Mouse (Mus musculus): ENCODE data around the gene Nrg4. TPM values are rescaled to one million over a fixed set of nuclear protein-coding genes. Genes with fewer than 3 reads are reported as not detected.

Nrg4 gene
- total RNA-seq (2022) = under 1 TPM in 3 of 4 experiments, not detected in 1; 0.33 to 0.93 (median 0.65) TPM

DNA sequence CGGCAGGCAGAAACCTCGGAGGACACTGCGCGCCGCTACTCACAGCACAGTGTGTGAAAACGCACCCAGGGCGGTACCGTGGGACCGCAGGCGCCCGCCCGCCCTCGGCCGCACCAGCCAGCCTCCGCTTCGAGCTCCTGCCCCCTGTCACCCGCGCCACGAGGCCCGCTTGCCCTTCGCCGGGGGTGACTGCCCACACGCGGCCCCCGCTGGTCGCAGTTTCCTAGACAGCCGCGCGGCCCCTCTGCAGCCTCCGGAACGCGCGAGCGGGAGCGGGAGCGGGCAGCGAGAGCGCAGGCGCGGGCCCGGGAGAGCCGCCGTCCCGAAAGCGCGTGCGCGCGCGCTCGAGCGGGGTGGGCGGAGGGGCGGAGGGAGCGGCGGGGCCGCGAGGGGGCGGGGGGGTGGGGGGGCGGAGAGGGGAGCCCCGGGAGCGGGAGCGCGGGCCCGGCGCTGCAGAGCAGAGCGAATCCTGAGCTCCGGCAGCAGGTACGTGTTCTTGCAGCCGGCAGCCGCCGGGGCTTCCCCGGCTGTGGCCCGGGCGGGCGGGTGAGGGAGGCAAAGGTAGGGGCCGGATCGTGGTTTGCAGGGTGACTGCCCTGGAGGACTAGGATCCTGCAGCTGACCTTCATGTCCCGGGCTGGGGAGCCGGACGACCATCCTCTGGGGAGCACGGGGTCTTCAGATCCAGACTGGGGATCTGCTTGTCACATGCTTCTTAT lies at the start of gene Nrg4, which contains the start of gene Tmem266:
TSS of gene Nrg4 (minus strand) at position 330 of the 719 bp plus-strand sequence.
TSS of gene Tmem266 (plus strand) at position 399 of the 719 bp plus-strand sequence.
- DNase-seq (ENCODE audit: low spot score in 2 of 2) = peak; percentile 29 to 63

DNA sequence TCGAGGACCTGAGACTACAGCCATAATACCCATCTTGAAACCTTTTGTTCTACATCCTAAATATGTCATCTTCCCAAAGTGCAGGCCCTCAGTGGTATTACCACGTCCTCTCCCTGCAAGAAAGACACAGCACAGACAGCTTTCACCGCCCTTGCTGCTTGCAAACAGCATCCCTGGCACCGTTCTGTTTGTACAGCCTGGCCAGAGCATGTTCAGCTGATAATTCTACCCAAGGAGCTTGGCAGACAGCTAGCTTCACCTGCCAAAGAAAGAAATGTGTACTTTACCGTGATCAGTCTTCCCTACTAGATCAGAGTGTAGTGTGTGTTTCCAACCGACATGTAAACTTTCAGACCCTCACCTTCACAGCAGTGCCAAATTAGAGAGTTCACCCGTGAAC lies 45.3 kb upstream of the Nrg4 start:
- no peak for DNase-seq (ENCODE audit: low spot score in 2 of 2)

DNA sequence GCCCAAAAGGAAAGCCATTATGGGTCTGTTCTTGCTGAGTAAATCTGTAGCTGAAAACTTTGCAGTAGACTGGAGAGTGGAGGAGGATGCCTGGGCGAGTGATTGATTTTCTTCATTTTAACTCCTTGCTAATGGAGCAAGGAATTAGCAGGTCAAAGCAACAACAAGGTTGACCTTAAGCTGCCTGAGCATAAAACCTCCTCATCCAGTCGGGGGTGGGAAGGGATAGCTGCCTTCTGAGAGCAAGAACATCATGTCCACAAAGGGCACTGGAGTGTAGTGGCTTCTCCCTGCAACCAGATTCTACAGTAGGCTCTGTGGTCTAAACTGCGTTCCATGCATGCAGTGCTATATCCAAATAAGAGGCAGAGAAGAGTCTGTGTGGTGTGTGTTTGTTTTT lies 41.4 kb upstream of the Nrg4 start:
- no peak for DNase-seq (ENCODE audit: low spot score in 2 of 2)

DNA sequence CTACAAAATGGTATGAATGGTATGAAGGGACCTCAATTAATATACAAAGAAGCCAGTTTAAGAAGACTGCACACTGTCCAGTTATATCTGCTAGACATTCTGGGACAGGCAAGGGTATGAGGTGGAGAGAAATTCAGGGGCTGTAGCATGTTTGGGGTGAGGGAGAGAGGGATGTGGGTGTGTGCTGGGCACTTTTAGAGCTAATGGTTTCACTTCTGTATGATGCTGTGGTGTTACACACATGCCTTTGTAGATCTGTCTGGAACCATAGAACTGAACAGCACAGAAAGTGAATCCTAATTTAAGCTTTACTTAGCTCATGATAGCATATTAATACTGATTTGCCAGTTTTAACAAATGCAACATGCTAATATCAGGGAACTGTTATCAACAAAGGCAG lies 37.1 kb upstream of the Nrg4 start:
- no peak for DNase-seq (ENCODE audit: low spot score in 2 of 2)

DNA sequence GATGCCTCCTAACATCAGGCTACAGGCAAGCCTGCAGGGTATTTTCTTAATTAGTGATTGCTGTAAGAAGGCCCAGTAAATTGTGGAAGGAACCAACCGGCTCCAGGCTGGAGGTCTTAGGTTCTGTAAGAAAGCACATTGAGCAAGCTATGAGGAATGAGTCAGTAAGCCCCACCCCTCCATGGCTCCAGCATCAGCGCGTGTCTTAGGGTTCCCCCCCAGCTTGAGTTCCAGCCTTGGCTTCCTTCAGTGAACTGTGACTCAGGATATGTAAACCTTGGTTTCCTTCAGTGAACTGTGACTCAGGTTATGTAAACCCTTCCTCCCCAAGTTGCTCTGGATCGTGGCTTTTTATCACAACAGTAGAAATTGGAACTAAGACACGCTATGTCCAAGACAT lies 35.3 kb upstream of the Nrg4 start:
- no peak for DNase-seq (ENCODE audit: low spot score in 2 of 2)

DNA sequence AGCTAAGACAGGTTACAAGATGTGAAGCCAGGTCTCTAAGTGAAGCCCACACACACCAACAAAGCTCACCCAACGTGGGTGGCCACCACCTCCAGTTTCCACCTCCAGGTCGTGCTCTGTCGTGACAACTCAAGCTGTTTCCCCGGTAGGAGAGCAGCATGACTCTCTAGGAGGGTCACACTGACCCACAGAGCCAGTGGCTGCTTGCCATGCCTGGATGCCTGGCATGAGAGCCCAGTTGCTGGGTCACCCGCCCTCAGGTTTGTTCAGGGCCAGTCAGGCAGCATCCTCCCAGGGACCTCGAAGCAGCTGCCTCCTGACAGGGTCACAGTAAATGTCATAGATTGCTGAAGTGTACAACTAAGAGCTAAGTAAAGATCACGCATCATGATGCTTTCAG lies 34.2 kb upstream of the Nrg4 start:
- no peak for DNase-seq (ENCODE audit: low spot score in 2 of 2)

DNA sequence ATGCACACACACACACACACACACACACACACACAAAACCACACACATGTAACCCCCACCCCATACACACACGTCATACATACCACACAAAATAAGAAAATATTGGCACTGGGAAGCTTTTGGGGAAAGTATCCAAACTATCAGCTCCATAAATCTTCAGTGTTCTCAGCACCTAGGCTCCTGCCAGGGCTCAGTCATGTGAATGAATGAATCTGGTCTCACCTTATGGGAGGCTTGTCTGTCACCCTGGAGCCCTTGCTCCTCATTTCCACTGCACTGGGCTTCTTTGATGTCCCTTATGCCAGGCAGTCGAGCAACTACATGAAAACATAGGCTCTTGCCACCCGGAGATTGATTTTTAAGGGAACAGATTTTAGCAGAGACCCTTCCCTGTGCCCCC lies 33.7 kb upstream of the Nrg4 start:
- DNase-seq (ENCODE audit: low spot score in 2 of 2) = no peak

DNA sequence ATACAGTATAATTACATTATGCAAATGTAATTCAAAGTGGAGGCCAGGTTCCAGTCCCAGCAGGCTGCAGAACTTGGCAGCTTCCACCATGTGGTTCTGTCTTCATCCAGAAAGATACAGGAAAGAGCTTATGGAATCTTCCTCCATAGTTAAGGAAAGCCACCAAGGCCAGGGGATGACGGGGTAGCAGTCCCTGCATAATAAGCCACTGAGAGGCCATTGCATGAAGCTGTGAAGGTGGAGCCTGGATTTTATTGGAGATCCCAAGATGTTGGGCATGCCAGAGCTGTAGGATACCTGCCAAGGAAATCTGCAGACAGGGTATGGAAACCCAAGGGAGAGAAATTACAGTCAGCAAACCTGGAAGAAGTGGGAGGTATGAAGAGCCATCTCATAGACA lies 30.5 kb upstream of the Nrg4 start:
- no peak for DNase-seq (ENCODE audit: low spot score in 2 of 2)

DNA sequence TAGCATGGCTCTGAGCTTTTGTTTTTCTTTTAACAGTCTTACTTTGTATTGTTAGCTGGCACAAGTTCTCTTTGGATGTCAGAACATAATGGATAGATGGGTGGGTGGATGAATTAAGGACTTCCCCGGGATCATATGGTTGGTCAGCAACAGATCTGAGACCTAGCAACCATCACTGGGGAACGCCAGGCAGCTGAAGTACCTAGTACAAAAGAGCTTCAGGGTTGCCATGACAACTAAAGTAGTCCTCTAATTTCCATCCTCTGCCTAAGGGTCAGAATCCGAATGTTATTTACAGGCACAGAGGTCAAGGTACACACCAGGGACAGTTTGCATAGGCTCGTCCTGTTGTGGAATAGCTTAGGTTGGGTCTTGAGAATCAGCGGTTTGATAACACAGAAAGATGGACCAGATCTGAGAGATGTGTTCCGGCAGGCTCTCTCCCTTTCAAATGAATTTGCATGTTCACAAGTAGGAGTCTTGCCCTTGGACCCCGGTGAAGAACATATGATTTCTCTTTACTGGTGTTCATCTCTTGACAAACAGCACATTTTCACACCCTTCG lies 28.7 kb upstream of the Nrg4 start:
- DNase-seq (ENCODE audit: low spot score in 2 of 2) = no peak

DNA sequence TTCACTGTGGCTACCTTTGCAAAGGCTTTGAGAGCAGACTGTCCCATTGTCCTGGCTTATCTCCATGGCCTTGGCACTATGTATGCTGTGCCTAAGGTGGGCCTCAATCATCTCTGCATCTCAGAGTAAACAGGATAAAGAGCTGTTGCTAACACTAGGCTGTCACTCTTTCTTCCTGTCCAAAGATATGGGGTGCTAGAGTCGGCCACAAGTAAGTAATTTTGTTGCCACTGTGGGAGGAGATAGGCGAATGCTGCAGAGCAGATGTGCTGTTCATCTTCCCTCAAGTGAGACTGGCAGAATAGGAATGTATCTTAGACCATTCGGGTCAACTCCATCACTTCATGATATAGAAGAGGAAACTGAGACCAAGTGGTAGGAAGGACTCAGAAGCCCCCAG lies 28.0 kb upstream of the Nrg4 start:
- DNase-seq (ENCODE audit: low spot score in 2 of 2) = no peak

DNA sequence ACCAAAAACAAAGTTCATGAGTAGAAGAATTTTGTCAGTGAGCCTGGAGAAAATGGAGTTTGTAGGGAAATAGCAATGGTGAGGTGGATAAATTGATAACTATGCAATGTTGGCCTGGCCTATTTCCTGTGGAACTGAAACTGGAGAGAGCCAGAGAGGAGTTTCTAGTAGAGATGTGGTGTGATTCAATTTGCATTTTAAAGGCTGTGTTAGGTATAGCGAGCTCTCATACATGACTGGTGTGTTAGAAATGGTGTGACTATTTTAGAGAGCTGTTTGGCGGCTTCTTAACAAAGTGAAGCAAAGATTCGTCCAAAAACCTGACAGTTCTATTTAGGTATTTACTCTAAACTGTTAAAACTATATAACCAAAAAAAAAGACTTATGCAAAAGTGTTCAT lies 22.0 kb upstream of the Nrg4 start:
- DNase-seq (ENCODE audit: low spot score in 2 of 2) = no peak

DNA sequence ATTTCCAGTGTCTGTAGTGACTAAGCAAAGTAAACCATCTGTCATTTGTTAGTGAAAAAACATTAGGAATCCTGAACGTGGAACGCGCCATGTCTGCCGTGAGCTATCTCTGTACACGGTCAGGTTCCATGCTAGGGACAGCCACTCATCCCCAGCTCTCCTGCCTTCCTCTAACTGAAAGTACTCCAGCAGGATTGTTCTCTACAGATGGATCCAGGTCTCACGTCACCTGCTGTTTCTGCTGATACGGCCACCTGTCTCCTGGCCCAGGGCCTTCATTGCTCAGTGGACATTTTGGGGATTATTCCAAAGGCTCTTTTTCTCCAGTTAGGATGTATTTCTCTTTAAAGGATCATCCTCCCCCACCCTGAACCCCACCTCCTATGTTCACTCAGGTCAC lies 18.7 kb upstream of the Nrg4 start:
- DNase-seq (ENCODE audit: low spot score in 2 of 2) = no peak

DNA sequence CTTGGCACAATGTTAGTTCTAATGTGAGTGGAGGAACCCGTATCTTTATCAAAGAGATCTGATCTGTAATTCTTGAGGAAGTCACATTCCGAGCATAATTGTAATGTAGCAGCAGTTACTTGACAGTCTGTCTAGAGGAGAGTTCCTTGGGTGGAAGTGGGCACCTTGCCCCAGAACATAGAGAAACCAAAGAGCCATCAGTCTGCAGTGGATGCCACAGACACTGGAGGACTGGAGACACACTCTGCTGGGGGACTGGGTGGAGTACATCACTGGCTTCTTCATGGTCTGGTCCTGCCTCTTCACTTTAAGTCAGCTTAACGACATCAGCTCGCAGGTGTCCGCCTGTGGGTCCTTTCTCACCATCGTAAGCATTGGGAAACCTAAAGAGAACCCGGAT lies 17.5 kb upstream of the Nrg4 start:
- no peak for DNase-seq (ENCODE audit: low spot score in 2 of 2)

DNA sequence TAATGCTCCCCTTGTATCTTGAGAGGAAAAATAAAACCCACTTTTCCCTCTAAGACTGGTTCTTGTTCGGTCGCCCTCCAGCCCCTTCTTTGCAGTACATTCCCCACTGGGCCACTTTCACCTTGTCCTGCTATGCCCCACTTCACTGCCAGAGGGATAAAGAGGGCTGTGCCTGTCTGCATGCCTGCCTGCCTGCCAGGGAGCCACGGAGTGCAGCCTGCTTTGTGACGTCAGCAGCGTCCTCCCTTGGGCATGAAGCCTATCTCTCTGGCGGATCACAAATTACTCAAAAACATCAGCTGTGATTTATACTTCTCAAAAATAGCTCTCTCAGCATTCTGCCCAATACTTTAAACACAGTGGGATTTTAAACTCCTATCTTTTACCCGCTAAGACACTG lies 6.3 kb upstream of the Nrg4 start:
- DNase-seq (ENCODE audit: low spot score in 2 of 2) = peak; percentile 26 to 31

DNA sequence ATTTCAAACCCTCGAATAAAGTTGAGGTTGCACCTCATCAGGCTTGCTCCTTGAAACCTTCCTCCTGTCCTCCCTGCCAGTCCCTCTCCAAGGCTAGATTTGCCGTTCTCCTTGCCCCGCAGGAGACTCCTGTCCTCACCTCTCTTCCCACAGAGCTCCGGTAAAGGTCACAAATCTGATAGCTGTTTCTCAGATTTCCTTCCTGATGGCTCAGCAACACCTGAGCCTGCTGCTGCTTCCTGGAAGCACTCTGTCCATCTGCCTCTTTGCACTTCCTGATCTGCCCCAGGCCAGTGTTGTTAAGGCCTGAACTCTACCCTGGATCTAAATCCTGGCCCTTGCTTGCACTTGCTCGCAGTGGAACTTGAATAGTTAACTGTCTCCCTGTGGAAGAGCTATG lies 5.8 kb upstream of the Nrg4 start:
- no peak for DNase-seq (ENCODE audit: low spot score in 2 of 2)

DNA sequence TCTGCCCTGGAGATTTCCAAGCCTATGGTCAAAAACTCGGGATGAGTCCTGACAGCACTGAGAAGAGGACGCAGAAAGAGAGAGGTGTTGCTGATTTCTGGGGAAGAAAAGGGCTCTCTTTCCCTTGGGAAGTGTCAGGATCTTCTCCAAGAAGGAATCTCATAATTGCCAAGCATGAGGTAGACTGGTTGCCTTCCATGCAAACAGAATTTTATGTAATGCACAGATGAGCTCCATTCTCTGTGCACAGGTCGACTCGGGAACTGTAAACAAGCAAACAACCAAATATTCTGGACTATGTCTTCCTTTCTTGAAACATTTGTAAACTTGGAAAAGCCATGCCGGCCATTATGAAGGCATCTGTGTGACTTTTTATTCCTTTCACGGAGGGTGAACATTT lies 2.8 kb upstream of the Nrg4 start:
- no peak for DNase-seq (ENCODE audit: low spot score in 2 of 2)

DNA sequence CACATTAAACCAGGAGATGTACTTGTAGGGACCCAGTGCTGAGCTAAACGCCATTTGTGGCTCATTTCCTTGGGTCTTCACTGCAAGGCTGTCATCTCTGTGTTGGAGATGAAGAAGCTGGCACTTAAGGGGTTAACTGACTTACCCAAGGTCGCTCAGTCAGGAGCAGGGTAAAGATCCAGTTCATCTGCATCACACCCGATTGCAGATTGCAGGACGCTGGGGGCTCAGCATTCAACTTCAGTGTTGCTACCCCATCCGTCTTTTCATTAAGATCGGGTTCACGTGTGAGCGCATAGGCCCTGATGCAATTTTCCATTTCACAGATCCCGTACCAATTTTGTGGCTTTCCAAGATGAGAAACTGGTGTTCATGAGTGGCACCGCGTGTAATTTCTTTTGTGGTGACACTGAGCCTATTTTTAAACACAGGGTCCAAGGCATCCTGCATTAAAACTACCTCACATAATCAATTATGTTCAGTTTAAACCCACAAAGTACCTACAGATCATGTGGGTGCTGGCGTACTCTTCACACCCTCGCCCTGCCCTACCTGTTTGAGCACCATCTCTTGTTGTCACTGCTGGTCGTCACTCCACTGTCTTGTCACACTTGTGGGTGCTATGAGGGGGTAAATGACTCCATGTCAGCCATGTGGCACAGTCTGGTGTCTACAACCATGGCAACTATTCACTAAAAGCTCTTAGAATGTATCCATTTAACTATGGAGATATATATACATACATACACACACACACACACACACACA lies 1.7 kb upstream of the Nrg4 start:
- DNase-seq (ENCODE audit: low spot score in 2 of 2) = no peak

DNA sequence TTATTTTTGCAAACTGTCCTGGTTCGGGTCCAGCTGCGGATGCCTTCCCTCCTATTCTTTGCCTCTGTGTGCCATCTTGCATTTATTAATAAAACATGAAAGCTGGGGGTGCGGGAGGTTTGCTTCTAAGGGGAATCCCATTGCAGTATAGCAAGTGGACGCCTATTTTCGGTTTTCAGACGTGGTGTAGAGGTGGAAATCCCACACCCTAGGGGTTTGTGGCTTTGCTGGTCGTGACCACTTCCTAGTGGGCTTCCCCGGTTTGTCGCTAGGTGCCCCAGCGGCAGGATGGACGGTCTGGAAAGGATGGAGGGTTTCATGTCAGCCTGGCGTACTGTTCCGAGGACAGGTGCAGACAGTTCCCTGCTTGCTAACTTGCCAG lies 581 bp upstream of the Nrg4 start:
- peak in 1 of 2 experiments; percentile 23 for DNase-seq (ENCODE audit: low spot score in 2 of 2)

DNA sequence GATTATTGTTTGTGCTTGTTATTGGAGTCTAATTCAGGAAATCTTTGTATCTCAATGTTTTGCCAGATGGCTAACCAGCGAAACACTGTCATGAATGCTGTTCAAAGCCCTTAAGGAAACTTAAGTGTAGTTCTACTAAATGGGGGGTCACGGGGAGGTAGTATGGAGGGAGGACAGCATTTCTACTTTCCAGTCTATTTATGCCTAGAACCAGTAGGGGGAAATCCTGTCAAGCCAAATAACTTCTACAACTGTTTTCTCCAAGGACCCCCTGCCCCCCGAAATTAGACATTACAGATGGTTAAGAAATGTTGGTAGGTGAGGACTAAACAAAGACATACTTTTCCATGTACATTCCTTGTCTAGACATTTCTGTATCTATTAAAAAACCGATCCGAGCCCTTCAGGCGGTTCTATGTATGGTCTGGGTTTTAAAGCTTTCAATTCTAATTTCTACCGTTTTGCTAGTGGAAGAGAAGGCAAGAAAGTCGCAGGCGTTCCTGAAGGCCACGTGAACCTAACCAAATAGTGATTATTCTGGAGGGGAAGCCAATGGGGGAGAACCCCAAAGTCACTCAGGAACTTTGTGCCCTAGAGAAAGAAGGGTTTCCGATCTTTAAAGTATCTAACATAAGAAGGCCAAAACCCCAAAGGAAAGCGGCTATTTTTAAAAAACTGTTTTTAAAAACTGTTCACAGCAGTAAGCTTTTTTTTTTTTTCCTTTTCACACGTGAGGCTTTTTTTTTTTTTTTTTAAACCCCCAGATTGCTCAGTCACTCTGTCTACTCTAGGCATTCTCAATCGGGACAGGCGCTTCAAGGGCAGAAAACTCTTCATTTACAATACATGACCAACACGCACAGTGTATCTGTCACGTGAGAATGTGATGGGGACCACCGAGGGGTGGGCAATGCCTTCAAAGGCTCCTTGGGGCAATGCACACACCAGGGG lies 805 bp downstream of the Nrg4 start:
- no peak for DNase-seq (ENCODE audit: low spot score in 2 of 2)

DNA sequence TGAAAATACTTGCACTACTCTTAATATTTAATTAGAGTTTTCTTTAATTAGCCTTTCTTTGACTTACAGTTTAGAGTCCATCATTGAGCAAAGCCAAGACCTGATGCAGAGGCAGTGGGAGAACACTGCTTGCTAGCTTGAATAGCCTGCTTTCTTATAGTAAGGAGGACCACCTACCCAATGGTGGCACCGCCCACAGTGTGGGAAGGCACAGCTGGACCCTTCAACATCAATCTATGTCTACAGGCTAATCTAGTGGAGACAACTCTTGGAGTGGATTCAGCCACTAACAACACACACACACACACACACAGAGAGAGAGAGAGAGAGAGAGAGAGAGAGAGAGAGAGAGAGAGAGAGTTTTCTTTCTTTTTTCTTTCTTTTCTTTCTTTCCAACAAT lies 1.6 kb downstream of the Nrg4 start:
- no peak for DNase-seq (ENCODE audit: low spot score in 2 of 2)

DNA sequence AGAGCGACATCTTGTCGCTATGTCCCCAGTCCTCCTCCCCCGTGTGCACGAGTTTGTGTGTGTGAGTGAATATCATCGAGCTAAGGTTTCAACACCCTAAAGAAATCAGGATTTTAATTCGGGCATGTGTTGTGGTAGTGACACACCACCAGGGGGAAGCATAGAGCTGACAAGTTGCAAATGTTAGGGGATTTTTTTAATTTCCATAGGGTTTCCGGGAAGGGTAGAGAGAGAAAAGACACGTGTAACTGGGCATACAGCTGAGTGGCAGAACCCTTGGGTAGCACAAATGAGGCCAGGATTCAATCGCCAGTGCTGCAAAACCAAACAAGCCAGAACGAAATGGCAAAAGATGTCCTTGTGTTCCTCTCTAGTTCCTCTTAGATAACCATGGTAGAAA lies 2.1 kb downstream of the Nrg4 start:
- no peak for DNase-seq (ENCODE audit: low spot score in 2 of 2)

DNA sequence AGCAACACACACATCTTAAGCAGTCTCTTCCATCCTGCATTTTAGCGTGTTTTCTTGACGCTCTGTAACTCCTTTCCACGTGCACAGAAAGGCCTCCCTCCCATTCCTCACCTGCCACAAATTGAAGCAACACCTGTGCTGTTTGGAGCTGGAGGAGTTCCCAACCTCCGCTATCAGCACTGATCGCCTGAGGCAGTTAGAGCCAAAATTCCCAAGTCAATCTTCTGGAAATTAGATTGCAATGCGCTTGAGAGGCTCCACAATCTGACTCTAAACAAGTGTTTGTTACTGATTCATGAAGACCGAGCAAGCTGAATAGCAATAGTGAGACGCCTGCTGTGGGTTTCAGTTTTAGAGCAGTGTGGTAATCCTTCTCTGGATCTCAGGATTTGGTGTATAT lies 2.6 kb downstream of the Nrg4 start:
- no peak for DNase-seq (ENCODE audit: low spot score in 2 of 2)
